Mouse (Mus musculus) forebrain, embryonic 11.5 days (tissue): Measurements from ENCODE around the gene Sema4d. TPM values are rescaled to one million over a fixed set of nuclear protein-coding genes. Genes with fewer than 3 reads are reported as not detected.

Experiments used
- ATAC-seq: fragments of 200-750 bp; cut with Nextera tagmentation; replicated peaks from 2 replicates; pipeline ENCODE4 v1.8.0; 2017; ENCODE audit warnings: moderate TSS enrichment; ENCODE audit not compliant: low FRiP score
- DNase-seq: peaks from one replicate; pipeline ENCODE4 v3.0.0-alpha.2; 2017; ENCODE audit warnings: low spot score
- H3K27ac ChIP-seq: fragments of 300-500 bp; sonication (generic); 2 replicates; pipeline ENCODE4 v1.5.1; 2014; ENCODE audit warnings: low read depth, low read length
- H3K27me3 ChIP-seq: fragments of 300-500 bp; sonication (generic); 2 replicates; pipeline ENCODE4 v1.6.1; 2014; ENCODE audit warnings: mild to moderate bottlenecking, low read length, mixed read lengths; ENCODE audit not compliant: control insufficient read depth, insufficient read depth
- H3K36me3 ChIP-seq: fragments of 300-500 bp; sonication (generic); 2 replicates; pipeline ENCODE4 v1.6.1; 2014; ENCODE audit warnings: mild to moderate bottlenecking, low read length, moderate library complexity, mixed read lengths; ENCODE audit not compliant: control insufficient read depth, insufficient read depth
- H3K4me1 ChIP-seq: fragments of 300-500 bp; sonication (generic); replicated peaks from 2 replicates; pipeline ENCODE4 v1.6.1; 2014; ENCODE audit warnings: low read length, mixed read lengths; ENCODE audit not compliant: control insufficient read depth, insufficient read depth
- H3K4me2 ChIP-seq: fragments of 300-500 bp; sonication (generic); 2 replicates; pipeline ENCODE4 v1.6.1; 2014; ENCODE audit warnings: low read depth, mild to moderate bottlenecking, low read length, moderate library complexity, mixed read lengths; ENCODE audit not compliant: severe bottlenecking
- H3K4me3 ChIP-seq: fragments of 300-500 bp; sonication (generic); 2 replicates; pipeline ENCODE4 v1.5.1; 2014; ENCODE audit warnings: low read depth, low read length
- H3K9ac ChIP-seq: fragments of 300-500 bp; sonication (generic); 2 replicates; pipeline ENCODE4 v1.6.1; 2014; ENCODE audit warnings: low read length
- H3K9me3 ChIP-seq: fragments of 300-500 bp; sonication (generic); 2 replicates; pipeline ENCODE4 v1.6.1; 2016; ENCODE audit warnings: low read length, mixed read lengths; ENCODE audit not compliant: control insufficient read depth
- WGBS: fragments of 180-500 bp; shearing (Covaris S2); extraction: QIAGEN DNeasy Blood & Tissue Kit; methylation state at CpG from one replicate; pipeline ENCODE4 v1.1.7; 2014; 5-methylcytosine and 5-hydroxymethylcytosine counted together
- polyA plus RNA-seq: library from polyadenylated mRNA; unstranded; fragments of >200 nt; fragmentation: Nextera tagmentation; extraction: Ambion mirVana; gene quantifications from 2 replicates; pipeline ENCODE4 v1.2.1, GENCODE M21; 2014

Gene Sema4d
- polyA plus RNA-seq, 1 experiment from 2014 or later: 8.4 TPM

GRCm38 (mm10) chr13:51756019-51756418 lies 37.5 kb downstream of the Sema4d start:
- no peak overlapping the region for H3K9ac ChIP-seq
- no peaks in the 10 kb centered on the region for H3K27me3 ChIP-seq
- H3K4me2 ChIP-seq: no peak overlapping the region
- DNase-seq (no peak), ATAC-seq (no peak)
- WGBS: 85% methylated on average over 9 of the region's 9 CpGs
- H3K9me3 ChIP-seq: no peaks in the 10 kb centered on the region
- H3K4me3 ChIP-seq: no peak overlapping the region
- no peak overlapping the region for H3K27ac ChIP-seq
- H3K36me3 ChIP-seq: no peaks in the 10 kb centered on the region
- H3K4me1 ChIP-seq: peaks cover 10% of the 10 kb centered on the region

GRCm38 (mm10) chr13:51755584-51755983 lies 38.0 kb downstream of the Sema4d start:
- WGBS: 93% methylated on average over 7 of the region's 7 CpGs
- peaks cover 10% of the 10 kb centered on the region for H3K4me1 ChIP-seq

GRCm38 (mm10) chr13:51754559-51755126 lies 38.9 kb downstream of the Sema4d start:
- H3K4me1 ChIP-seq: peaks cover 10% of the 10 kb centered on the region
- H3K9ac ChIP-seq: no peak overlapping the region
- no peak overlapping the region for H3K4me3 ChIP-seq
- DNase-seq: no peak
- H3K4me2 ChIP-seq: no peak overlapping the region
- no peak overlapping the region for H3K27ac ChIP-seq
- no peak for ATAC-seq
- no peaks in the 10 kb centered on the region for H3K36me3 ChIP-seq
- no peaks in the 10 kb centered on the region for H3K27me3 ChIP-seq
- H3K9me3 ChIP-seq: no peaks in the 10 kb centered on the region
- 73% methylated on average over 13 of the region's 13 CpGs for WGBS

More at GRCm38 (mm10) chr13:51755584-51755983, 38.0 kb downstream of the Sema4d start:
- DNase-seq: no peak
- Histone ChIP-seq H3K36me3 (no peaks in the 10 kb centered on the region), H3K4me2 (no peak overlapping the region), H3K9me3 (no peaks in the 10 kb centered on the region), H3K4me3 (no peak overlapping the region), H3K27ac (no peak overlapping the region), H3K9ac (no peak overlapping the region), H3K27me3 (no peaks in the 10 kb centered on the region)
- ATAC-seq: no peak

GRCm38 (mm10) chr13:51753802-51754444 lies 39.6 kb downstream of the Sema4d start:
- H3K9ac ChIP-seq: no peak overlapping the region
- H3K27ac ChIP-seq: no peak overlapping the region
- 38% methylated on average over 5 of the region's 5 CpGs for WGBS
- H3K4me3 ChIP-seq: no peak overlapping the region
- no peaks in the 10 kb centered on the region for H3K27me3 ChIP-seq
- no peak for DNase-seq
- H3K4me2 ChIP-seq: no peak overlapping the region
- no peaks in the 10 kb centered on the region for H3K36me3 ChIP-seq
- ATAC-seq: no peak
- no peaks in the 10 kb centered on the region for H3K9me3 ChIP-seq
- H3K4me1 ChIP-seq: peaks cover 10% of the 10 kb centered on the region

GRCm38 (mm10) chr13:51753168-51753465 lies 40.4 kb downstream of the Sema4d start:
- Histone ChIP-seq H3K9me3 (no peaks in the 10 kb centered on the region), H3K4me2 (no peak overlapping the region), H3K27ac (no peak overlapping the region; the same call in 1 of the 2 replicates), H3K9ac (peak overlapping the region; percentile 20; the same call in 1 of the 2 replicates), H3K4me3 (no peak overlapping the region), H3K27me3 (no peaks in the 10 kb centered on the region), H3K36me3 (no peaks in the 10 kb centered on the region), H3K4me1 (peaks cover 12% of the 10 kb centered on the region)
- WGBS: 33% methylated on average over 6 of the region's 6 CpGs
- 0 out of 2 replicates have a peak, but pooled peaks have one; percentile 27 for ATAC-seq
- DNase-seq: no peak

- peaks cover 14% of the 10 kb centered on the region for H3K4me1 ChIP-seq
- no peak overlapping the region for H3K4me3 ChIP-seq
- 0 out of 2 replicates have a peak, but pooled peaks have one; percentile 22 for ATAC-seq
- no peak for DNase-seq
- H3K27ac ChIP-seq: no peak overlapping the region; the same call in 1 of the 2 replicates
- H3K4me2 ChIP-seq: no peak overlapping the region
- H3K36me3 ChIP-seq: no peaks in the 10 kb centered on the region
- H3K9ac ChIP-seq: peak overlapping the region; percentile 20; the same call in 1 of the 2 replicates
- H3K27me3 ChIP-seq: no peaks in the 10 kb centered on the region
- 60% methylated on average over 15 of the region's 15 CpGs for WGBS
- no peaks in the 10 kb centered on the region for H3K9me3 ChIP-seq
Measured at GRCm38 (mm10) chr13:51752346-51753167, 41.0 kb downstream of the Sema4d start.

GRCm38 (mm10) chr13:51749578-51750345 lies 43.8 kb downstream of the Sema4d start:
- WGBS: 83% methylated on average over 14 of the region's 14 CpGs
- Histone ChIP-seq H3K9me3 (no peaks in the 10 kb centered on the region), H3K4me1 (peaks cover 14% of the 10 kb centered on the region), H3K4me3 (no peak overlapping the region), H3K27me3 (no peaks in the 10 kb centered on the region), H3K9ac (no peak overlapping the region), H3K4me2 (no peak overlapping the region), H3K27ac (no peak overlapping the region), H3K36me3 (no peaks in the 10 kb centered on the region)
- ATAC-seq (no peak), DNase-seq (no peak)

GRCm38 (mm10) chr13:51748009-51748552 lies 45.5 kb downstream of the Sema4d start:
- H3K9me3 ChIP-seq: no peaks in the 10 kb centered on the region
- H3K4me3 ChIP-seq: no peak overlapping the region
- no peak overlapping the region for H3K4me2 ChIP-seq
- H3K9ac ChIP-seq: no peak overlapping the region
- peaks cover 7% of the 10 kb centered on the region; the same call in 1 of the 2 replicates for H3K4me1 ChIP-seq
- no peak overlapping the region for H3K27ac ChIP-seq
- WGBS: 72% methylated on average over 12 of the region's 12 CpGs
- DNase-seq: no peak
- H3K36me3 ChIP-seq: no peaks in the 10 kb centered on the region
- H3K27me3 ChIP-seq: no peaks in the 10 kb centered on the region
- ATAC-seq: no peak
